Mouse (Mus musculus): ENCODE results near the gene Ntrk2.
"Not testable (repeated sequence)": the region's sequence is repeated elsewhere in the genome, so short reads cannot be mapped to it uniquely, and the experiment has no call there.

The Ntrk2 gene

GRCm38 (mm10) chr13:59040156-59040915 lies 234.0 kb downstream of the Ntrk2 start:
- no peak for DNase-seq (ENCODE audit: low read depth, low spot score)

DNA sequence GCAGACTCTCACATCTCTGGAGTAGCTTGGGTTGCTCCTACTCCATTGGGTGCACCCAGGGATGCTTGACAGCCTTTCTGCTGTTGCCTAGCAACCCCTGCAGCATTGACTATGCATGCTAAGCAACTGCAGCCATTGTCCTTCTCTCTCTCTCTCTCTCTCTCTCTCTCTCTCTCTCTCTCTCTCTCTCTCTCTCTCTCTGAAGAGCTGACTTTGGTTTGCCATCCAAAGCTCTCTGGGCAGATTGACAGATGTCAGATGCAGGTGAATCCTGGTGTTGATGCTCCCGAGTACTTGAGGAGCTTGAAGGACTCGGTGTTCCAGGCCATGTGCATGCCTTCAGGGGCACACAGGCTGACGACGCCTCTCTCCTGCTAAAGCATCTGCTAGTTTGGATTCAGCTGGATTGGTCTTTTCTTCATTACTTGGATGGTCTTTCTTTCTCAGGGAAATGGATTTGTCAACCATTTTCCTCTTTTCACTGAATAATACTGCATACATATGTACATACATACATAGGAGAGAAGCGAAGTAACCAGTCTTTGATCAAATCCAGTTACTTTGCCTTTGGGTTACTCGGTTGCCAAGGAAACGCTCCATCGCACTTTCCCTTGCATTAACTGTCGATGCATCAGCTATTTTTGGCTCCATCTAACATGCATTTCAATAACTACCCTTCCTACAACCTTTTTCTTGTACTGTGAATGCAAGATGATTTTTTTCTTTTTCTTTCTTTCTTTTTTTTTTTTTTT lies 234.8 kb downstream of the Ntrk2 start:
- DNase-seq (ENCODE audit: low read depth, low spot score), result no peak

- no peak for DNase-seq (ENCODE audit: low read depth, low spot score)
Observed at GRCm38 (mm10) chr13:59052188-59052587, 245.8 kb downstream of the Ntrk2 start.

DNA sequence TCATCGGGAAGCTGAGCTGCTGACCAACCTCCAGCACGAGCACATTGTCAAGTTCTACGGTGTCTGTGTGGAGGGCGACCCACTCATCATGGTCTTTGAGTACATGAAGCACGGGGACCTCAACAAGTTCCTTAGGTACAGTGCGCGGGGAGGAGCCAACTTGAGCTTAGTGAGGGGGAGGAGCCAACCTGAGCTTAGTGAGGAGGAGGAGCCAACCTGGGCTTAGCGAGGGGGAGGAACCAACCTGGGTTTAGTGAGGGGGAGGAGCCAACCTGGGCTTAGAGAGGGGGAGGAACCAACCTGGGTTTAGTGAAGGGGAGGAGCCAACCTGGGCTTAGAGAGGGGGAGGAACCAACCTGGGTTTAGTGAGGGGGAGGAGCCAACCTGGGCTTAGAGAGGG lies 248.0 kb downstream of the Ntrk2 start:
- DNase-seq (ENCODE audit: low read depth, low spot score), result not testable (repeated sequence)

GRCm38 (mm10) chr13:59056859-59057258 lies 250.5 kb downstream of the Ntrk2 start:
- DNase-seq (ENCODE audit: low read depth, low spot score), result no peak

DNA sequence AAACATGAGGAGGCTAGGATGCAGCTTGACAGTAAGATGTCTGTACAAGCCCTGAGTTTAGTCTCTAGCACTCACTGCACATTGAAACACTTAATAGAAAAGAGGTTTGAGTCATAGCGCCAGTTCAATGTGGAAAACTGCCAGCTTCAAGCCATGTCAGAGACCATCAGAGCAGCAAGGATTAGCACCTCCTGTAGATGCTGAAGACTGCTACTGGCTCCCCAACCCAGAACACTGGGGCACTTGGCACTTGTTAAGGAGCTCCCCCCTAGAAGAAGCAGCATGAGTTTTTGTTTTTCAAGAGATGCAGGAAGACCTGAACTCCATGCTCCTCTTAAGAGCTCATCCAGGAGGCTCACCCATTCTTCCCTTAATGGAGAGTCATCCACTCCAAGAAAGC lies 251.5 kb downstream of the Ntrk2 start:
- no peak for DNase-seq (ENCODE audit: low read depth, low spot score)

- no peak for DNase-seq (ENCODE audit: low read depth, low spot score)
Observed at GRCm38 (mm10) chr13:59059118-59059517, 252.7 kb downstream of the Ntrk2 start.

DNA sequence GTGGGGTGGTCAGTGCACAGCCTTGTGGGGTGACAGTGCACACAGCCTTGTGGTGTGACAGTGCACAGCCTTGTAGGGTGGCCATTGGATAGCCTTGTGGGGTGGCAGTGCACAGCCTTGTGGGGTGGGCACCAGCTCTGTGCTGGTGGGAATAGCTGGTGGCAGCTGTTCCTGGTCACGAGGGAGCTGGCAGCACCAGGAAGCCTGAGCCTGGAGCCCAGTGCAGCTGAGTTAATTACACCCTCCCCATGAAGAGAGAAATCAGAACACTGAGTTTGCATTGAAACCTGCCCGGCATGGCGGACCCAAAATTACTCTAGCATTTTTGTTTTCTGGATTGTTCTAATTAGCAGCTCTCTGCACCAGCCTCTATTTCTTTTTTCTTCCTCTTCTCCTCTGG lies 259.3 kb downstream of the Ntrk2 start:
- DNase-seq (ENCODE audit: low read depth, low spot score), result no peak

DNA sequence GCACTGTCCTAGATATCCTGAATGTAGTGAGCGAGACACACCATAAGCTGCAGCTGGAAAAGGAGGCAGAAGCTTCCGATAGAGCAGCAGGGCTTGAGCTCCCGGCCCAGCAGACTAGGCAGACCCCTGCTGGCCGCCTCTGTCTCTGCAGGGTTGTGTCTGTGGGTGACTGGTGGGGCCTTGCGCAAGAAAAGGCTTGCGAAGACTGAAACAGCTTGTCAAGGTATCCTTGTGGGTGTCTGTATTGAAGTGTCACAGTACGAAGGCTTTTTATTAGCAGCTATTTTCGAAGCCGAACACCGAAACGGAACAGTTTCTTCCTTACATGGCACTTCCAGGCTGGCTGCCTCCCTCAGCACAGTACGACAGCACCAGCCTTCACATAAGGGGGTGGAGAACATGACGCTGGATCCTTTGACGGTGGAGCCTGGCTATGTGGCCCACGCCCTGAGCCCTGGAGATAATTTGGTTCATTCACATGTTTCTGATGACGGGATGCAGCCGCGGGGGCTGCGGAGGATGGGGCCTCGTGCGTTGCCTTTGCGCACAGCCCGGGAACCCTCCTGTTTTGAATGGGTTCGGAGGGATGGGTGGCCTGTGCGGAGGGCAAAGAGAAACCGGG lies 267.4 kb downstream of the Ntrk2 start:
- peak; percentile 8 for DNase-seq (ENCODE audit: low read depth, low spot score)

- no peak for DNase-seq (ENCODE audit: low read depth, low spot score)
Observed at GRCm38 (mm10) chr13:59076489-59076888, 270.1 kb downstream of the Ntrk2 start.

- DNase-seq (ENCODE audit: low read depth, low spot score), result no peak
Observed at GRCm38 (mm10) chr13:59079761-59080461, 273.5 kb downstream of the Ntrk2 start.

- no peak for DNase-seq (ENCODE audit: low read depth, low spot score)
Observed at GRCm38 (mm10) chr13:59080468-59080867, 274.1 kb downstream of the Ntrk2 start.

DNA sequence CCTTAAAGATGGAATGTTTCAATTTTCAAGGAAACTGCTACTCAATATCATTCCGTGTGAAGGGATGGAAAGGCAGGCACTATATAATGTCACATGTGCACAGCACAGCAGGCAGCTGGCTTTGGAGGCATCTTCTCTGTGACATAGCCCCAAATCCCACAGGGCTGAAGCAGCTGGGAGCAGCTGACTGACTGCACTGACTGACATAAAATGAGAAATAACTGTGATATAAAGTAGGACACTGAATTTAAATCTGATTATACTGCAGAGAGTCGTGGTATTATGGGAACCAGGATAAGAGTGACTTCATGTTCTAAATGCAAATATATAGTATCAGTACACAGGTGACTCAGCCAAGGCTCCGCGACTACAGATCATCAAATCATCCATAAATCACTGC lies 282.6 kb downstream of the Ntrk2 start:
- no peak for DNase-seq (ENCODE audit: low read depth, low spot score)

DNA sequence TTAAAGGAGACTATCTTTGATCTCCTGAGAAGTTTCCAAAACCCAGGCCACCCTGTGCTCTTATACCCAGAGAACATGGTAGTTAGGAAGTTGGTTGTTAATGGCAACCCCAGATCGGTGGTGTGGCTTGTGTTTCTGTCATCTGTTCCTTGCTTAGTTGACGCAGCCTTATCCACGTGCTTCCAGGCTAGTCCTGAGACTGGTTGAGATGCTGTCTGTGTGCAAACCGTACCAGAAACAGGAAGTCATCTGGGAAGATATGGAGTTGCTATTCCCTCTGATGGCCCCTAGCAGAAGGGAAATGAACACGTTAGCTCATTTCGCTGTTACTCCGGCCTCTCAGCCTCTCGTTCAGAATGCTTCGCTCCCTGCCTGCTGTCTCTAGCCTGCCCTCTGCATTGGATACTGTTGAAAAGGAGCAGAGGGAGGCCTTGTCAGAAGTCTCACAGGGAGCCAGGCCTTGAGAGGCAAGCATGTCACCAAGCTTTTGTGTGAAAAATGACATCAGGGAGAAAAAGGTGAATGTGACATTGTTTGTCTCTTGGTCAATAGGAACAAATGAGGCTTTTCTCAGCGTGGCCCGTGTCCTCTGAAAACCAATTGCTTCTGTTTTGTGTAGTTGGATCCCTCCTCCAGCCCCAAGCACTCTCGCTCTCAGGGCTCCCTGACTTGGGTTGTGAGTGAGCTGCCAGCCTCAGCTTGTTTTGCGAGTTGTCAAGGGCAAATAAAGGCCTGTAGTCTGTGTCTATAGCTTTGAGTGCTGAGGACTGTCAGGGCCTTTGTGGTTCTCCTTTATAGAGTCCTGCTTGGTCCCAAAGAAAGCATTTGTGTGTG lies 285.0 kb downstream of the Ntrk2 start:
- DNase-seq (ENCODE audit: low read depth, low spot score), result no peak

GRCm38 (mm10) chr13:59092045-59092857 lies 285.9 kb downstream of the Ntrk2 start:
- no peak for DNase-seq (ENCODE audit: low read depth, low spot score)

DNA sequence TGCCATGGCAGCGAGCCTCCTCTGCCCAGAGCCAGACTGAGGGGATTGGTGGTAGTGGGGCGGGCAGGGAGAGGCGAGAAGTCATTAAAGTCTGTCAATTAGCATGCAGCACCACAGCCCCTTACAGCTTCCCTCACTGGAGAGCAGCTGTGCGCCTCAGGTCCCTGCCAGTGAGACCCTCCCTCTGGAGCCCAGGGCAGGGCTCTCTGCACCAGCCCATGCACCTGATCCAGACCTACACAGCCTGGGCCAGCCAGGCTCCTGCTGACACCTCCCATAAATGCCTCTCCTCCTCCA lies 286.4 kb downstream of the Ntrk2 start:
- no peak for DNase-seq (ENCODE audit: low read depth, low spot score)

DNA sequence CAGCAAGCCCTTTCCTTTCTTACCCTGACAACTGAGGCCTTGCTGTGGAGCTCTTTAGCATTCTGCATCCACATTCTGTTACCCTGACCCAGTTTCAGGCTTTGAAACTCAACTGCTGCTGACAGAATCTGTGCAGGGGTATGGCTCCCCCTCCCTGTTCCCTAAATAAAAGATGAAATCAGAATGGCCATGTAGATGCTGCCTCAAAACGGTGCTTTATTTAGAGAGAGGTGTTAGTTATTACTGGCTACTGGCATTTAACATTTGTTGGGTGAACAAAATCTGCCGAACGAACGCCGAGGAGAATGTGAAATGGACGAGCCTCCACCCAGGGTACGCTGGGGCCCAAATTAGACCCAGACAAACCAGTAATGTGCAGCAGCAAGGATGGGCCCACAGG lies 288.4 kb downstream of the Ntrk2 start:
- DNase-seq (ENCODE audit: low read depth, low spot score), result no peak

DNA sequence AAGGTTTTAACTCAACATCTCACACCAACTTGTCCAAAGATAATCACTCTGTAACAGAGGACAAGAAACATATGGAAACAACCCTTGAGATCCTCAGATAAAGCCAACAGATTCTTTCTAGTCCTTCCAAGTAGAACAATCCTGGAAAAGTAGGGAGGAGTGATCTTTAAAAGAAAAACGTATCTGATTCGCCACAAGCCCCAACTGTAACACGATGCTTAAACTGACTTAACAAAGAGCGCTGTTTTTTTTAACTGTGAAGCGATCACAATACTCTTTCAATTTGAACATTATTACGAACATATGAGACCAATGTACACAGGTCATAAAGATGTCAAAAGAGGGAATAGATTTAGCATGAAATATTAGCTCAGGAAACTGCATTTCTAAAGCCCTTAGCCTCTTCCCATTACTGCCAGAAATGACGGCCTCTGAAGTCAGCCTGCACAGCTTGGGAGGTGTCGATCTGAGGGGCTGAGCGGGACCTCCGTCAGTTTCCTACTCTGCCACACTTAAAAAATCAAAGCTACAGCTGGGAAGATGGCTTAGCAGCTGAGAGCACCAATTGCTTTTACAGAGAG lies 289.5 kb downstream of the Ntrk2 start:
- no peak for DNase-seq (ENCODE audit: low read depth, low spot score)

- DNase-seq (ENCODE audit: low read depth, low spot score), result no peak
Observed at GRCm38 (mm10) chr13:59100086-59100485, 293.7 kb downstream of the Ntrk2 start.

DNA sequence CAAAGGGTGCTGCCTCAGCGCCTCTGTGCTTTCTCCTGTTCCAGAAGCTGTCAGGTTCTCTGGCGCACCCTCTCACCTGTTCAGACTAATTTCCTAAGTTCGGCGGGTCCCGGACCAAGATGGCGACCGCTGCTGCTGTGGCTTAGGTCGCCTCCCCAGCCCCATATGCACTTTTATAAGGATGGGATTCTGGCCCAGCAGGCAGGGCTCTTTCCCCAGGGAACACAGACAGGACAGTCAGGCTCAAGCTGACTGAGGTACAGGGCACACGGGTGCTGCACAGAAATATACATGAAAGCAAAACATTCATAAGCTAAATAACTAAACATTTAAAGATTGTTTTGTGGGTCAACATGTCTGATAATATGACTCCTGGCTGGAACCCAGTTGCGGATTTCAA lies 301.4 kb downstream of the Ntrk2 start:
- DNase-seq (ENCODE audit: low read depth, low spot score), result not testable (repeated sequence)

Measured in CD4-positive helper T cell, adult 2 months (primary cell).